Mouse (Mus musculus): Measurements from ENCODE around the gene T. TPM values are rescaled to one million over a fixed set of nuclear protein-coding genes. Genes with fewer than 3 reads are reported as not detected.

The T gene
- polyA plus RNA-seq, 1 experiment from 2014 or later, result not detected

DNA sequence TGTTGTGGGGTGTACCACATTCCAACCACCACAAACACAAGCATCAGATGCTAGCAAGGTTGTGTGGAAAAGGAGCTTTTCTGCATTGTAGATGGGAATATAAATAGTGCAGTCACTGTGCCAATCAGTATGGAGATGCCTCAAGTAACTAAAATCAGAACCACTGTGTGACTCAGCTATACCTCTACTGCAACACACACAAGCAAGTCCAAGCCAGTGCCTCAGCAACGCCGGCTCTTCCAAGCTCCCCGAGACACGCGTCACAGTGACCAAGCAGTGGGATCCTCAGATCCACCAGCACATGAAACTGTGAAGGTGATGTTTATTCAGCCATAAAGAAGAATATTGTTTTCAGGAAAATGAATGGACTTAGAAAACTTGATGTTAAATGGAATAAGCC, 56.7 kb downstream of the T start:
- TF ChIP-seq CTCF (IDR thresholded peaks at IDR 0.05; ENCODE audit: low read depth), result no peak
- TF ChIP-seq EP300 (optimal IDR thresholded peaks at IDR 0.05), result no peak
- Histone ChIP-seq H3K9ac (ENCODE audit: low read length) (no peak overlapping the region), H3K9me3 (ENCODE audit: control insufficient read depth, low read length) (no peaks in the 10 kb centered on the region), H3K4me2 (replicated peaks; ENCODE audit: low read depth) (no peak overlapping the region), H3K27me3 (ENCODE audit: control insufficient read depth, insufficient read depth, low read length) (no peaks in the 10 kb centered on the region), H3K4me1 (replicated peaks; ENCODE audit: control insufficient read depth, insufficient read depth) (no peaks in the 10 kb centered on the region), H3K4me3 (ENCODE audit: low read depth, low read length) (no peak overlapping the region), H3K36me3 (ENCODE audit: control insufficient read depth, insufficient read depth, low read length) (no peaks in the 10 kb centered on the region), H3K27ac (replicated peaks) (no peak overlapping the region)
- 86% methylated on average over 5 of the region's 5 CpGs for WGBS
- DNase-seq (ENCODE audit: low spot score) (no peak), ATAC-seq (ENCODE audit: low FRiP score, low TSS enrichment) (no peak)

Other genes with a start within 250 kb of the T start
- gene Ccr6, start 198.4 kb upstream of the T start, polyA plus RNA-seq (2015; fragmentation: Nextera tagmentation; extraction: Ambion mirVana), result 0.13 and 0.17 TPM in 2 replicates
- 292 and 304 TPM in 2 replicates for gene Mpc1, start 151.5 kb upstream of the T start, polyA plus RNA-seq (2015; fragmentation: Nextera tagmentation; extraction: Ambion mirVana)
- 96.2 and 104 TPM in 2 replicates for gene Sft2d1, start 123.3 kb upstream of the T start, polyA plus RNA-seq (2015; fragmentation: Nextera tagmentation; extraction: Ambion mirVana)
- gene Prr18, start 97.0 kb upstream of the T start, polyA plus RNA-seq (2015; fragmentation: Nextera tagmentation; extraction: Ambion mirVana), result 0.50 and 0.62 TPM in 2 replicates
- gene T2, start 78.4 kb upstream of the T start, polyA plus RNA-seq (2015; fragmentation: Nextera tagmentation; extraction: Ambion mirVana), result 0.13 and 0.18 TPM in 2 replicates
- 0.69 and 0.98 TPM in 2 replicates for gene Pde10a, start 90.9 kb downstream of the T start, polyA plus RNA-seq (2015; fragmentation: Nextera tagmentation; extraction: Ambion mirVana)
- not detected in 2 replicates for gene Gm17087, start 132.5 kb downstream of the T start, polyA plus RNA-seq (2015; fragmentation: Nextera tagmentation; extraction: Ambion mirVana)

Measured in stomach, postnatal 0 days (tissue).